Mouse (Mus musculus) megakaryocyte progenitor cell, adult 5-6 weeks (primary cell): ENCODE results near the gene Xbp1. TPM values are rescaled to one million over a fixed set of nuclear protein-coding genes. Genes with fewer than 3 reads are reported as not detected.
"Not testable (repeated sequence)": the region's sequence is repeated elsewhere in the genome, so short reads cannot be mapped to it uniquely, and the experiment has no call there.

Source experiments
- ATAC-seq: replicated peaks from 2 replicates; pipeline ENCODE4 v1.8.0; 2016; ENCODE audit warnings: mild to moderate bottlenecking, moderate TSS enrichment, inconsistent platforms; ENCODE audit not compliant: poor library complexity
- total RNA-seq, 2 experiments: library from RNA; stranded (forward) in 1 of 2; stranded (reverse) in 1 of 2; fragments of 157-497, 149-512 nt in 1 of 2; fragments of 200-1000 nt in 1 of 2; gene quantifications; 2 replicates each; pipeline versions ENCODE4 v1.2.3 to v1.2.4; 2015 to 2017

The Xbp1 gene
- total RNA-seq, 2 experiments from 2014 or later = 165 to 215 TPM

DNA sequence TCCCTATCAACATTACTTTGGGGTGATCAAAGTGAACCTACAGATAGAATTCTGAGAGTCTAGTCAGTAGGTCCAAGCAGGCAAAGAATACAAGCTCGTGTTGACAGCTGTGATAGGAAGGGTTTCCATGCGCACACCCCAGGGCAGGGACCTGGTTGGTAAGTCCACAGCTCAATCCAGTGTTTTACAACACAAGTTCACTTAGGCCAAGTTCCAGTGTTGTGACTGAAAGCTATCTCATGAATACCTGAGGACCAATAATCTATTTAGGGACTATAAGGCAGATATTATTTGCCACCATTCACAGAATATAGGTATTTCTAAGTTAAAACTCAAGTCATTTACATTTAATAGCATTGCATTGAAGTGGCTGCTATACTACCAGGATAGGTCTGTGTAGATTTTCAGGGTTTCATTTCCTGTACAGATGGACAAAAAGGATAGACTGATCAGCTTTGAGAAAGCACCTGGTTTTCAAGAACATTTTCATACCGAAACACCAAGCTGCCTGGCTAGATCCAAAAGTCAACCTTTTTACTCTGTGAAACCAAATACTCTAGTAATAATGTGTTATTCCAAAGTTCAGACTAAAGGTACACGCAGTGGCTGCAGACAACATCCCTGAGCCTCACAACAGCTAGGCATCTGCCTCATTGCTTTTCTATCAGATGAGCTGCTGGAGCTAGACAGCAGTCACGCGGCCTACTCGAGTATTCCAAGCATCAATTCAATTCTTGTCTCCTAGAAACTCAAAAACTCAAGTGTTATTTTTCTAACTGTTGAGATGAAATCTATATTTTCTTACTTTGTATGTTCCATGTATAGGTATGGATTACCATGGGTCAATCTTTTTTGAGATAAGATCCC is 6.3 kb downstream of the Xbp1 start:
- ATAC-seq = no peak

DNA sequence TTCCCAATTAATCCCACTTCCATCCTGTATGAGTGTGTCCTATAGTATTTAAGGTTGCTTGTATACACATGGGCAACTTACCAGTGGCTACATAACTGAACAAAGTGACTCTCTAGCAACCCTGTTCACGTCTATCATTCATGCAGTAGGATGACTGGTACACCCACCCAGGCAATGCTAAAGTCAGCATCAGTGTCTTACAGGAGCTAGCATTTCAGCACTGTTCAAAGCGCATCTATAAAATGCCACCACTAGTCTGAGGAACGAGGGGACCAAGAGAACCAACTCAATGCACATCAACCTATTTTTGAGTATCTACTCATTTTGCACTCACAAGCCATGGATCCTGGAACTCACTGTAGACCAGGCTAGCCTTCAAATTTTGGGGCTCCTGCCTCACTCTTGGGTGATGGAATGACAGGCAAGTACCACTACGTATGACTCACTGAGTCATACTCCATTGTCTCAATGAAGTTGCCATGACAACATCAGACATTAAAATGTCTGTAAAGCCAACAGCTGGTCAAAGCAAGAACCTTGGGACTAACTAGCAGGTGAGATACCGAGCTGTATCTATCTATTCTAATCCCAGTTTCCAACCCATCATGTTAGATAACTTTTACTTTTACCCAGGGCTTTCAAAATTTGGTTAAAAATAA is 7.5 kb downstream of the Xbp1 start:
- ATAC-seq = no peak; the same call in 1 of the 2 replicates

DNA sequence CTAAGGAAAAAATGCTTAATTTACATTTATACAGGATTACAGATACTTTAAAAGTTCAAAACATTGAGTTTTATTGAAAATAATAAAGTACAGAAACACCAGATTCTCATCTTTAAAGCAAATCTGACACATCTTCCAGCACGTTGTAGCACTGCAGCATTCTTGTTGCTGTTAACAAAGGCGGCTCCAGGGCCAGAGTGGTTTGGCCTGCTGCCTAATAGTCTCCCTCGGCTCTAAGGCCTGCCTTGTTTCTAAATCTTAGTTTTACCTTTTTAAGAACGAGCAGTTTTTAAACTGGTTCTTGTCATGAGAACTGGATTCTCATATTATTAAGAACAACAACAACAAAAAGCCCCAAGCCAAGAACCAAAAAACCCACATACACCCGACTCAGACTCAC is 8.4 kb downstream of the Xbp1 start:
- ATAC-seq = no peak

DNA sequence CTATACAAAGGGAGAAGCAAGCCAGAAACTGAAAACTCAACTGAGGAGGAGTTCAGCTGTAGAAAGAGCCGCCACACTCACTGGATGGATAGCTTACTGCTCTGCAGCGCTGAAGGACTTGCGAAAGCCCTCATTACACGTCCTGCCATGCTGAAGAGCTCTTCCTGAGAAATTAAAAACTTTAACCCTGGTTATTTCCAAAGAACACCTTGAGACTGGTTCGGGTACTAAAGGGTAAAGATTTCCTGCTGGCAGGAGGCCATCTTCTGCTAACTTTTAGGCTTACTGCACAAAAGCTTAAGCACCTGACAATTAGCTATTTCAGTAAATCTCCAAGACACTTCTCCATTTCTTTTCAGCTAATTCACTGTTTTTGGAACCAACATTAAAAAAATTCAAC is 9.7 kb downstream of the Xbp1 start:
- ATAC-seq = peak; percentile 13; the same call in 1 of the 2 replicates

DNA sequence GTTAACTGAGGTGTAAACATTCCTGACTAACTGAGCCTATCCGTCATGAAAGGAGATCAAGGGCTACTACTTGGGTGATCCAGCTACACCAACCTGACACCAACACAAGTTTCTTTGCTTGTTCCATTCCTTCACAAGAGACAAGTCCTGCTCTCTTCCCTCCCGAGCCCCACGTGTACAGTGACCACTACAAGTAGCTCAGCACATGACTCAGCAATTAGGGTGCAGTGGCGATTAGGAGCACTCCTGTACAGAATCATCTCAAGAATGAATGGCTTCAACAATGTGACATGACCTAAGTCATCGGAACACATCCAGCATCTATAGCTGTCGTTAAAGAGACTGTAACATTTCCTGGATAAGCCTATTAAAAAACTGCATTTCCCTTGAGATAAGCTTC is 10.3 kb downstream of the Xbp1 start:
- ATAC-seq = peak; percentile 43

DNA sequence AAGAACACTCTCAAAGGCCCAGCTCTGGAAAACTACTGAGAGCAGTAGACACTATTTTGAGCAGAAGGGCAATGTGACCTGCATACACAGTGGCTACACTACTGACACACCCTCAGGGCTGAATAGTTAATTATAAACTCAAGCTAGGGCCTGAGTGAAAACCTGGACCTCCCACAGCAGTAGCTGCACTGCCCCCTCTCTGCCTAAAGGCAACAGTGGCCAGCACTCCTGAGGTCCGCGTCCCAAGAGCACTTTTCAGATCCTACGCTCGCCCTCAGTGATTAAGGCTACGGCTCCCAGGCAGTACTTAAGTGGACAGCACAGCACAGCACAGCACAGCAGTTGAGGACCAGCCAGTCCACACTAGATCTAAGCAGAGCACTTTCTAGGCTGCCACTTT is 12.6 kb downstream of the Xbp1 start:
- ATAC-seq = no peak

DNA sequence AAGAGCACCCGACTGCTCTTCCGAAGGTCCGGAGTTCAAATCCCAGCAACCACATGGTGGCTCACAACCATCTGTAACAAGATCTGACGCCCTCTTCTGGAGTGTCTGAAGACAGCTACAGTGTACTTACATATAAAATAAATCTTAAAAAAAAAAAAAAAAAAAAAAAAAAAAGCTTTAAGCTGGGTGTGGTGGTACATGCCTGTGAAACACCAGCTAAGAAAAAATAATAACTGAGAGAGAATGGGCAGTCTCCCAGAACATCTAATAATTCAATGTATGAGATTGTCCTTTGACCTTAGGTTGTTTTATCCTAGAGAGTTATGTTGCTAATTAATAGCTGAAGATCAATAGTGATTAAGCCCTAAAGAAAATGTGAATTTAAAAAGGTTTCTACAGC is 17.0 kb downstream of the Xbp1 start:
- not testable (repeated sequence) for ATAC-seq

DNA sequence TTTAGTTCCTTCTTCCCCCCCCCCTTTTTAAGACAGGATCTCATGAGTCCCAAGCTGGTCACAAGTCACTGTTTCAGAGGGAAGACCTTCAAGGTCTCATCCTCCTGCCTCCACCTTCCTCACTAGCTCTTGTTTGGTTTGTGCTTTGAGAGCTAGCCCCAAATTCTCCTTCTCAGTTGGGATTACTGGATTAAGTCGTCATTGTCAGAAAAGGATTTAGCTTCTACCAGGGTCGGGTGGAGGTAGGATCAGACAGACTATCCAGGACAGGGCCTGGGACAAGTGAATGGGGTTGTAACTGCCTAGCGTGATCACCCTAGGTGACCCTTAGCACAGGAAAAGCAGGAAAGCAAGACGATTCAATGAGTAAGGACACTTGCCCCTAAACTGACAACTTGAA is 19.9 kb downstream of the Xbp1 start:
- no peak for ATAC-seq

DNA sequence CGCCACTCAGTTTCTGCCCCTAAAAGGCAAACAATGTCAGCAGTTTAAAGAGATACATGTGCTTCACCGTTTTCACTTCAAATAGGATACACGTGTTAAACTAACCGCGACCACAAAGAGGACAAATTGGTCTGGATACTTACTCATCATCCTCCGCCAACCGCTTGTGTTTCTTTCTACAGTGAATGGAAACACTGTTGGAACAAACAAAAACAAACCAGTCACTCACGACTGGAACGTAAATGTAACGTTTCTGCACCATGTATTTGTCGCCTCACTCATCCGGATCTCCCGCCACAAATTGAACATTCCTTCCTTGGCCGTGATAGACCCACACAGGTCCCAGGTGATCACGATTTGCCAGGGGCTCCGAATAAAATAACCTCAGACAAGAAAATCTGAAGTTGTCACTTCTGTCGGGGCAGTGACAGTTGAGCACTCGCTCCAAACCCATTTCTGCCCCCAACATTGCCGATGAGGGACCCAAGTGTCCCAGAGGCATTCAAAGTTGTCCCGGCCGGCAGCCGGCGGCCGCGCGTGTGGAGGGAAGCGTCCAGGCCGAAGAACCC is 20.9 kb downstream of the Xbp1 start:
- ATAC-seq = peak; percentile 10; the same call in 1 of the 2 replicates

DNA sequence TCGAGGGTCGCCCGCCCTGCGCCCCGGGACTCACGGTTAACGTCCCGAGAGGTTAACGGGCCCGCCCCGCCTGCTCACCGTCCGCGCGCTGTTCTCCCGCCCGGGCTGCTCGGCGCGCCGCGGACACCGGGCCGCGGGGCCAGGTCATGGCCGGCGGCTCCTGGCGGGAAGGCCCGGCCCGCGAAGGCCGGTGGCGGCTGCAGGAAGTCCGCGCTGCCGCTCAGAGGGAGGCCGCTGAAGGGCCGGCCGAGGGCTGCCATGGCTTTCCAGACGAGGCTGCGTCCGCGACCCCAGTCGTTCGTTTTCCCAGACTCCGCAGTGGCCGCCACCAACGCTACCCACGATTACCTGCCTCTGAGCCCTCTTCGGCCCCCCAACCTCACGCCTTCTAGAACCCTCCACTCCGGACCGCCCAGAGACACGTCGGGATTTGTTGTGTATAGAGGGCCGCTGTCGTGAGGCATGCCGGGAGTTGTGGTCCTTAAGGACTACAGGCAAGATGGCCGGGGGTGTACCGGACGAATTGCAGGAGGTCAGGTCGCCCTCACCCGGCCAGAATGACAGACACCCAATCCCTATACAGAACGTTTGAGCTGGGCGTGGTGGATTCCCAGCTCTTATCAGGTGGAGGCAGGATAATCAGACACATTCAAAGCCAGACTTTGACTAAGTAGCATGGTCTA is 21.5 kb downstream of the Xbp1 start, which contains the start of gene Ccdc117:
Gene Ccdc117, minus strand, starts transcription at position 389 of the 683 bp plus-strand sequence.
- peak; percentile 97 for ATAC-seq

DNA sequence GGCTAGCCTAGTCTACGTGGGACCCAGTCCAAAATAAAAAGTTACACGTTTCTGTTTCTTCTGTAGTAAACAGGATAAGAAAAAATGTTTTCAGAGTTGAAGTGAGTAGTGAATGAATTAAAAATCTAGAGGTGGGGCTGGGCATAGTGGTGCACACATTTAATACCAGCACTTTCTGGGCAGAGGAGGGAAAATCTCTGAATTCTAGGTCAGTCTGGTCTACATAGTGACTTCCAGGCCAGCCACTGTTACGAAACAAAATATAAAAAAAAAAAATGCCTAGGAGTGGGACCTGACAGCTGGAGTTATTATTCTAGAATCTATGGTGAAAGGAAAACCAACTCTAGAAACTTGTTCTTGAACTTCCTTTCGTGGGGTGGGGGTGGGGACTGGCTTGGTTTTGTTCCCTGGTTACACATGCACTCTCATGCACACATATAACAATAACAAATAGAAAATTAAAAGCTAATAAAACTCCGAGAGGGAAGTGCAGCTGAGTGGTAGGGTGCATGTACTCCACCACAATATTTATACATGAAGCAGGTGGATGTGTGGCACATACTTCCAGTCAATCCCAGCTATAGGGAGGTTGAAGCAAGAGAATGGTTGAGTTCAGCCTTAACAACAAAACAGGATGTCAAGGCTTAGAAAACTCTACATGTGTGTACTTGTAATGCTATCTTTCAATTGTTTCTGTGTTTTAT is 22.2 kb downstream of the Xbp1 start:
- ATAC-seq = peak; percentile 17; the same call in 1 of the 2 replicates

DNA sequence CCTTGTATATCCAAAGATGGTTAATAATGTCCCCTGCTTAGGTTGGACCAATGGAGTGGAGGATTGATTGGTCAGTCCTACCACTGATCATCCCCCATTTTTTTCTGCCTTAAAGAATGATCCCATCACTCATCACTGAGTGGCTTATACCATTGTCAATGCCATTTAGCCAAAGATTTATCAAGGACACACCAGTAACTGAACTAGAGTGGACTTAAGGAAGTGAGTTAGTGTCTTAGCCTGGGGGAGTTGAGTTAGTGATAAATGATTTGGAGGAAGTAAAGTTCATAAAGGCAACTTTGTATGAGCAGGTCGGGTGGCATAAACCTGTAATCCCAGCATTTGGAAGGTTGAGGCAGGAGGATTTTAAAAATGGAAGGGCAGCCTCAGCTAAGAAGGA is 22.8 kb downstream of the Xbp1 start:
- ATAC-seq = no peak

DNA sequence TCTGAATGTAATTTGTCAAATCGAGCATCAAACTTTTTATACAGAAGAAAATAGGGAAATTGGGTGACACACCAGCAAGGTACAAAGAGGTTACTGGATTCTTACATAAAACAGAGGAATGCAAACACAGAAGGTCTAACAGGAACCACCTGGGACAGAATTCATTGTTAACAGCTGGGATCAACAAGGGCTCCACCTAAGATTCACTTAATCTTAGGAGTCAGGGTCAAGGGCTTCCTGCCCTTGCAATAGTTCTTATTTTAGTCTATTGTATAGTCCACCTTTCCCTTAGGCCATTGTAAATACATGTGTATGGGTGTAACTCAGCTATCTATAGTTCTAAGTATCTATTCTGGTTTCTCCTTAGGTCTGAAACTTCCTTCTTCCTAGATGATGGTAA is 24.2 kb downstream of the Xbp1 start:
- ATAC-seq = not testable (repeated sequence)

DNA sequence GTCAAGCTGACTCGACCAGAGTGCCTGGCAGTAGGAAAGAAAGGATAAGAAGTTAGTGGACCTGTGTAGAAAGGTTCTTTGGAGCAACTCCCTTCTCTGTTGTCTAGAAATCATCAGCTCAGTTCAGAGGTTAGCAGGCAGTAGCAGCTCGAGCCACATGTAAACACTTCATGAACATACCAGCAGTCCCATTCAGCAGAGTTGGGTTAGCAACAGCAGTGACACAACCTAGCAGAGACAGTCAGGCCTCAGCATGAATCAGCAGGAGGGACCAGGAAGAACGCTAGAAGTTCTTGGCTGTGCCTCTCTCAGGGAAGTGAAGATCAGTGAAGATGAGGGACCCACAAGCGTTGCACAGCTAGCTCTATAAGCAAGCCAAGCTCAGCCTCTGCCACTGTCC is 25.0 kb downstream of the Xbp1 start:
- ATAC-seq = no peak

DNA sequence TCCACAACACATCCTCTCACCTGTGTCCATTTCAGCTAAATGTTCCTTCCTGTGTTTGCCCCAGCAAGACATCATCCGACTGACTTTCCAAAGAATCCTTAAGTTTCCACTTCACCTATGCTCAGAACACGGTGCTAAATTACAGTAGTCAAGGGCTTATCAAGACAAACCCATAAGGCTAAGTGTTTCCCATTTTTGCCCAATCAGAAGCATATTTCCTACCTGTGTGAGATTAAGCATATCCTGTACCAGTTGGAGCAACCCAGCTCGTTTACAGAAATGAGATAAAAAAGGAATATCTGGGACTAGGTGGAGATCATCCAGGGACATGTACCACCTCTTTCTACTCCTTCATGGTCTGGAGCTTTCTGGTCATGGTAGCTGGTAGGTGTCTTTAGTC is 26.2 kb downstream of the Xbp1 start:
- ATAC-seq = no peak

DNA sequence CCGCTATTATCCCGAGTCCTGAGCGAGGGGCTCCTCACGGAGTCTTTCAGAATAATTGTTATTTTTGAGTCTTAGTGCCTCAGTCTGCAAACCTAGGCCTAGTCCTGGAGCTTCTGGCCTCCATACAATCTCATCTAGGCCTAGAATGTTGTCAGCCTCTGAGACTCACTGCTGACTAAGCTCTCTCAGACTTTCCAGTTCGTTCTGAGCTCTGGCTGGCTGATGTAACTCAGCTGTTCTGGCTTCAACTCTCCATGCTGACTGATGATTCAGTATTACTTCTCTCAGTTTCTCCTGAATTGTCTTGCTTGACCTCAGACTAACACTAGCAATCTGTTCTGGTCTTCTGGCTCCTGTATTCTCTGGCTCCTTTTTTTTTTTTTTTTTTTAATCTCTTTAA is 31.0 kb downstream of the Xbp1 start:
- no peak for ATAC-seq

DNA sequence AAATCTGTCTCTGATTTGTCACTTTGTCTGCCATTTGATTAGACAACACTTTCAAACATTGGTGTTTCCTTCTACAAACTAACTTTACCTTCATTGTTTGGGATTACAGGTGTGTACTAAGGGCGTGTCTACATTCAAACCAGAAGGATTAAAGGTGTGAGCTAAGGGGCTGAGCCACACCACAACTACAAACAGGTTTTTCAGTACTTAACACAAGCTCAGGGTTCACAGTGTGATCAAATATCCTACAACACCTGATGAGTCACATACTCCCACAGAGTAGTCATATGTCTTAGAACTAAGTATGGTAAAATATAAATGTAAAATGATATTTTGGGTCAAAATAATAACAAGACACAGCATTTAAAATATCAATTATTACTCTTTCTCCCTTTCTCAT is 31.5 kb downstream of the Xbp1 start:
- no peak for ATAC-seq

DNA sequence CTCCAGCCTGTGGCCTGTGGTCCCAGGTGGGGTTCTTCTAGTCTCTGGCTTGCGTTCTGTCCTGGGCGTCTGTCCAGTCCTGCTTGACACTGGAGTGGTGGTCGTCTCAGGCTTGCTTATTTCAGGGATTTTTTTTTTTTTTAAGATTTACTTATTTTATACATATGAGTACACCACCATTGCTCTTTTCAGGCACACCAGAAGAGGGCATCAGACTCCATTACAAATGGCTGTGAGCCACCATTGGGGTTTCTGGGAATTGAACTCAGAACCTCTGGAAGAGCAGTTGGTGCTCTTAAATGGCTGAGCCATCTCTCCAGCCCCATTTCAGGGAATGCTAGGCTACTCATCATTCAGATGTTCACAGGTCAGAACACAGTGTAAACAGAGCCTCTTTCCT is 39.8 kb downstream of the Xbp1 start:
- ATAC-seq = no peak

DNA sequence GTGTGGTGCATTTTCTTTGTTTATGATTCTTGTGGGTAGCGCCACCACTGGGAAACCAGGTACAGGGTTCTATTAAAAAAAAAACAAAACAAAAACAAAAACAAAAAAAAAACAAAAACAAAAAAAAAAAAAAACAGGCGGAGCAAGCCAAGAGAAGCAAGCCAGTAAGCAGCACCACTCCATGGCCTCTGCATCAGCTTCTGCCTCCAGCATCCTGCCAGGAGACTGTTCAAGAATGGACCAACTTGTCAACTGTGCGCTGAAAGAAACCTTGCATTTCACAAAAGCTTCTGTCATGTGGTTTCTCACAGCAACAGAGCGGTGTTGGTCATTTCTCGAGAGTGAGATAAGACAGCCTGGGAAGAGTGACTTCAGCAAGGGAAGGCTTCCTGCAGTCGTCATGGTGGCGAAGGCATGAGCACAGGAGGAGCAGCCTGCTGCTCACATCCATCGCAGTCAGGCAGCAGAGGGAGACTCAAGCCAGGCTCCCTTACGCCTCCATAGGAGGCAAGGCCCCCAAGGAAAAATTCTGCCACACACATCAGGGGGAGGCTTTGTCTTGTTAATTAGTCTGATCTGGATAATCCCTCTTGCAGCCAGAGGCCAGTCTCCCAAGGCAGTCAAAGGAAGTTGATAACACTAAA is 42.3 kb downstream of the Xbp1 start:
- ATAC-seq = peak; percentile 23; the same call in 1 of the 2 replicates

DNA sequence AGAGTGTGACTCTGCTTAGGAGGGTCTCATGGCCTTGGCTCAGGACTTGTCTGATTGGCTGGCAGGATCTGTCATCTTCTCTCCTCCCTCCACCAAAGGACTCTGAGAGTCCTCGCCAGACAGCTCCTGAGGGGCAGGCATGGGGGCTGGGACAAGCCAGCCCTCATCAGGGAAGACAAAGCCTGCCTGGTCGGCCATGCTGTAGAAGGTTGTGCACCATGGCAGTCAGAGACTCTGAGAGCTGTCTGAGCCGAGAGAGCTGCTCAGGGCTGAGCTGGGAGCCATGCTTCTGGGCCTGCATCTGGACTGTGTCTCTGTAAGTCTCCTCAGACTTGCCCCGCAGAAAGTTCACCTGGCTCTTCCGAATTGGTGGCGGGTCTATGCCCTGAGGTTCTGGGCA is 43.4 kb downstream of the Xbp1 start:
- ATAC-seq = no peak
